Mouse (Mus musculus): ENCODE data around the gene Epc2. TPM values are rescaled to one million over a fixed set of nuclear protein-coding genes. Genes with fewer than 3 reads are reported as not detected.
"Not testable (repeated sequence)": the region's sequence is repeated elsewhere in the genome, so short reads cannot be mapped to it uniquely, and the experiment has no call there.

The Epc2 gene
- polyA plus RNA-seq, 1 experiment from 2014 or later: 10.3 TPM

- no peaks in the 10 kb centered on the region for H3K27me3 ChIP-seq
- H3K36me3 ChIP-seq: no peaks in the 10 kb centered on the region
- no peak overlapping the region for H3K9ac ChIP-seq
- no peaks in the 10 kb centered on the region for H3K4me1 ChIP-seq (replicated peaks)
- WGBS: 97% methylated on average over 5 of the region's 5 CpGs
- H3K4me2 ChIP-seq: no peak overlapping the region
- no peak for ATAC-seq (ENCODE audit: low FRiP score, low read depth)
- H3K9me3 ChIP-seq: no peaks in the 10 kb centered on the region
- H3K27ac ChIP-seq (replicated peaks): no peak overlapping the region
- H3K4me3 ChIP-seq: no peak overlapping the region
Observed at GRCm38 (mm10) chr2:49483382-49483781, 32.1 kb downstream of the Epc2 start.

- Histone ChIP-seq H3K36me3 (no peaks in the 10 kb centered on the region), H3K27ac (replicated peaks) (no peak overlapping the region), H3K9me3 (no peaks in the 10 kb centered on the region), H3K4me2 (no peak overlapping the region), H3K4me3 (no peak overlapping the region), H3K4me1 (replicated peaks) (0 out of 2 replicates have a peak, but pooled peaks cover 9% of the 10 kb centered on the region), H3K27me3 (no peaks in the 10 kb centered on the region), H3K9ac (no peak overlapping the region)
- ATAC-seq (ENCODE audit: low FRiP score, low read depth): no peak
- 54% methylated on average over 4 of the region's 4 CpGs for WGBS
Observed at GRCm38 (mm10) chr2:49501435-49501834, 50.1 kb downstream of the Epc2 start.

- WGBS: 76% methylated on average over 3 of the region's 3 CpGs
- ATAC-seq (ENCODE audit: low FRiP score, low read depth): no peak
Observed at GRCm38 (mm10) chr2:49503596-49503995, 52.3 kb downstream of the Epc2 start.

GRCm38 (mm10) chr2:49505151-49505550 is 53.9 kb downstream of the Epc2 start:
- H3K36me3 ChIP-seq; H3K4me1 ChIP-seq (replicated peaks); H3K4me3 ChIP-seq; H3K9ac ChIP-seq; H3K27ac ChIP-seq (replicated peaks); H3K9me3 ChIP-seq; ATAC-seq (ENCODE audit: low FRiP score, low read depth); H3K27me3 ChIP-seq; H3K4me2 ChIP-seq: not testable (repeated sequence)
- WGBS: 84% methylated on average over 1 of the region's 1 CpGs

More at GRCm38 (mm10) chr2:49503596-49503995, 52.3 kb downstream of the Epc2 start:
- Histone ChIP-seq H3K36me3 (no peaks in the 10 kb centered on the region), H3K27me3 (no peaks in the 10 kb centered on the region), H3K9me3 (no peaks in the 10 kb centered on the region), H3K9ac (no peak overlapping the region), H3K4me1 (replicated peaks) (0 out of 2 replicates have a peak, but pooled peaks cover 6% of the 10 kb centered on the region), H3K4me2 (no peak overlapping the region), H3K27ac (replicated peaks) (no peak overlapping the region), H3K4me3 (no peak overlapping the region)

- H3K9ac ChIP-seq: no peak overlapping the region
- H3K4me2 ChIP-seq: no peak overlapping the region
- no peaks in the 10 kb centered on the region for H3K36me3 ChIP-seq
- no peak for ATAC-seq (ENCODE audit: low FRiP score, low read depth)
- H3K4me3 ChIP-seq: no peak overlapping the region
- H3K4me1 ChIP-seq (replicated peaks): peaks cover 13% of the 10 kb centered on the region
- H3K27ac ChIP-seq (replicated peaks): no peak overlapping the region
- 26% methylated on average over 1 of the region's 1 CpGs for WGBS
- no peaks in the 10 kb centered on the region for H3K9me3 ChIP-seq
- no peaks in the 10 kb centered on the region for H3K27me3 ChIP-seq
Observed at GRCm38 (mm10) chr2:49510832-49511231, 59.5 kb downstream of the Epc2 start.

GRCm38 (mm10) chr2:49516011-49516410 is 64.7 kb downstream of the Epc2 start:
- ATAC-seq (ENCODE audit: low FRiP score, low read depth): no peak
- Histone ChIP-seq H3K9me3 (no peaks in the 10 kb centered on the region), H3K27me3 (no peaks in the 10 kb centered on the region), H3K4me2 (no peak overlapping the region), H3K36me3 (no peaks in the 10 kb centered on the region), H3K27ac (replicated peaks) (no peak overlapping the region), H3K9ac (no peak overlapping the region), H3K4me3 (no peak overlapping the region), H3K4me1 (replicated peaks) (peaks cover 10% of the 10 kb centered on the region)
- WGBS: 74% methylated on average over 2 of the region's 2 CpGs

GRCm38 (mm10) chr2:49520409-49520808 is 69.1 kb downstream of the Epc2 start:
- Histone ChIP-seq H3K4me1 (replicated peaks) (peaks cover 7% of the 10 kb centered on the region), H3K4me2 (no peak overlapping the region), H3K9ac (no peak overlapping the region), H3K9me3 (no peaks in the 10 kb centered on the region), H3K4me3 (no peak overlapping the region), H3K27ac (replicated peaks) (no peak overlapping the region), H3K36me3 (no peaks in the 10 kb centered on the region), H3K27me3 (no peaks in the 10 kb centered on the region)
- 80% methylated on average over 2 of the region's 2 CpGs for WGBS
- ATAC-seq (ENCODE audit: low FRiP score, low read depth): no peak

- no peak overlapping the region for H3K9ac ChIP-seq
- H3K9me3 ChIP-seq: no peaks in the 10 kb centered on the region
- WGBS: 70% methylated on average over 1 of the region's 1 CpGs
- H3K4me3 ChIP-seq: no peak overlapping the region
- no peak for ATAC-seq (ENCODE audit: low FRiP score, low read depth)
- no peak overlapping the region for H3K4me2 ChIP-seq
- H3K4me1 ChIP-seq (replicated peaks): peaks cover 7% of the 10 kb centered on the region
- no peaks in the 10 kb centered on the region for H3K27me3 ChIP-seq
- no peaks in the 10 kb centered on the region for H3K36me3 ChIP-seq
- no peak overlapping the region for H3K27ac ChIP-seq (replicated peaks)
Observed at GRCm38 (mm10) chr2:49520989-49521388, 69.7 kb downstream of the Epc2 start.

- H3K36me3 ChIP-seq: no peaks in the 10 kb centered on the region
- no peak for ATAC-seq (ENCODE audit: low FRiP score, low read depth)
- no peak overlapping the region for H3K4me3 ChIP-seq
- no peak overlapping the region for H3K9ac ChIP-seq
- peaks cover 7% of the 10 kb centered on the region for H3K4me1 ChIP-seq (replicated peaks)
- H3K9me3 ChIP-seq: no peaks in the 10 kb centered on the region
- H3K4me2 ChIP-seq: no peak overlapping the region
- H3K27me3 ChIP-seq: no peaks in the 10 kb centered on the region
- H3K27ac ChIP-seq (replicated peaks): no peak overlapping the region
- 75% methylated on average over 2 of the region's 2 CpGs for WGBS
Observed at GRCm38 (mm10) chr2:49521564-49521963, 70.3 kb downstream of the Epc2 start.

- no peak overlapping the region for H3K27ac ChIP-seq (replicated peaks)
- ATAC-seq (ENCODE audit: low FRiP score, low read depth): no peak
- peaks cover 7% of the 10 kb centered on the region for H3K4me1 ChIP-seq (replicated peaks)
- no peak overlapping the region for H3K9ac ChIP-seq
- no peaks in the 10 kb centered on the region for H3K9me3 ChIP-seq
- no peaks in the 10 kb centered on the region for H3K27me3 ChIP-seq
- WGBS: 73% methylated on average over 4 of the region's 4 CpGs
- no peaks in the 10 kb centered on the region for H3K36me3 ChIP-seq
- no peak overlapping the region for H3K4me3 ChIP-seq
- H3K4me2 ChIP-seq: no peak overlapping the region
Observed at GRCm38 (mm10) chr2:49522578-49522977, 71.3 kb downstream of the Epc2 start.

- ATAC-seq (ENCODE audit: low FRiP score, low read depth): no peak
- H3K27ac ChIP-seq (replicated peaks): no peak overlapping the region
- H3K9ac ChIP-seq: no peak overlapping the region
- no peak overlapping the region for H3K4me3 ChIP-seq
- H3K4me2 ChIP-seq: no peak overlapping the region
- 90% methylated on average over 6 of the region's 6 CpGs for WGBS
- H3K9me3 ChIP-seq: no peaks in the 10 kb centered on the region
- H3K36me3 ChIP-seq: peaks cover 18% of the 10 kb centered on the region
- no peaks in the 10 kb centered on the region for H3K4me1 ChIP-seq (replicated peaks)
- no peaks in the 10 kb centered on the region for H3K27me3 ChIP-seq
Observed at GRCm38 (mm10) chr2:49537147-49537546, 85.9 kb downstream of the Epc2 start.

GRCm38 (mm10) chr2:49538056-49538455 is 86.8 kb downstream of the Epc2 start:
- no peak overlapping the region for H3K27ac ChIP-seq (replicated peaks)
- peaks cover 16% of the 10 kb centered on the region for H3K36me3 ChIP-seq
- no peaks in the 10 kb centered on the region for H3K4me1 ChIP-seq (replicated peaks)
- H3K9ac ChIP-seq: no peak overlapping the region
- no peak overlapping the region for H3K4me2 ChIP-seq
- no peaks in the 10 kb centered on the region for H3K27me3 ChIP-seq
- H3K9me3 ChIP-seq: no peaks in the 10 kb centered on the region
- ATAC-seq (ENCODE audit: low FRiP score, low read depth): no peak
- no peak overlapping the region for H3K4me3 ChIP-seq
- WGBS: 51% methylated on average over 2 of the region's 2 CpGs

- H3K9ac ChIP-seq: no peak overlapping the region
- no peak for ATAC-seq (ENCODE audit: low FRiP score, low read depth)
- H3K4me1 ChIP-seq (replicated peaks): no peaks in the 10 kb centered on the region
- H3K27me3 ChIP-seq: no peaks in the 10 kb centered on the region
- no peak overlapping the region for H3K4me2 ChIP-seq
- 90% methylated on average over 2 of the region's 2 CpGs for WGBS
- H3K36me3 ChIP-seq: peaks cover 15% of the 10 kb centered on the region
- H3K4me3 ChIP-seq: no peak overlapping the region
- H3K27ac ChIP-seq (replicated peaks): no peak overlapping the region
- no peaks in the 10 kb centered on the region for H3K9me3 ChIP-seq
Observed at GRCm38 (mm10) chr2:49539745-49540144, 88.5 kb downstream of the Epc2 start.

Data from hindbrain, embryonic 15.5 days (tissue).